Mouse (Mus musculus) gastrocnemius, adult 2 months (tissue): ENCODE results near the gene Gm4847. TPM values are rescaled to one million over a fixed set of nuclear protein-coding genes. Genes with fewer than 3 reads are reported as not detected.

ENCODE experiments used
- DNase-seq: peaks from one replicate; pipeline ENCODE4 v3.0.0; 2022
- H3K27ac ChIP-seq: fragments of 200-600 bp; 2 replicates; pipeline ENCODE4 v1.8.1; 2022; ENCODE audit warnings: mild to moderate bottlenecking
- H3K4me3 ChIP-seq: fragments of 200-600 bp; 2 replicates; pipeline ENCODE4 v1.8.1; 2022; ENCODE audit warnings: mild to moderate bottlenecking, moderate library complexity
- CTCF ChIP-seq: fragments of 200-600 bp; IDR thresholded peaks from 2 replicates; pipeline ENCODE4 v1.8.1; 2022; ENCODE audit warnings: antibody characterized with exemption, mild to moderate bottlenecking, moderate library complexity
- intact Hi-C: fragments of 180-260 bp; cut with DNase I; formaldehyde crosslinking; loops from one replicate; pipeline ENCODE4 v1.15.1; 2025
- long read RNA-seq, 2 experiments: library from polyadenylated mRNA; stranded (forward); transcript quantifications; one replicate each; pipeline ENCODE4 v2.0.0; 2021
- microRNA-seq: library from miRNA; unstranded; fragments of <30 nt; microRNA quantifications from one replicate; pipeline ENCODE4 v1.2.0, GENCODE M21; 2021
- total RNA-seq, 2 experiments: library from RNA; stranded (reverse); gene quantifications; 2 replicates each; pipeline ENCODE4 v1.2.3; 2021

Gene Gm4847
- total RNA-seq = not detected
- long read RNA-seq, experiment 1 = 0 reads
- long read RNA-seq, experiment 2 = 0 reads

GRCm38 (mm10) chr1:166647593-166647992 lies at the start of gene Gm4847:
Gene Gm4847 (minus strand): TSS chr1:166647693.
- DNase-seq = no peak
- H3K4me3 ChIP-seq = no peak within 1 kb of the TSS
- intact Hi-C loops = no loop called here
- no peak within 1 kb of the TSS for H3K27ac ChIP-seq
- TF ChIP-seq CTCF = no peak

GRCm38 (mm10) chr1:166681745-166682144 lies 34.3 kb upstream of the Gm4847 start, which contains the start of gene Fmo9:
Gene Fmo9 (minus strand): TSS chr1:166681845.
- TF ChIP-seq CTCF = no peak
- DNase-seq = no peak
- Histone ChIP-seq H3K4me3 (no peak within 1 kb of the TSS), H3K27ac (no peak within 1 kb of the TSS)
- intact Hi-C loops = no loop called here

DNA sequence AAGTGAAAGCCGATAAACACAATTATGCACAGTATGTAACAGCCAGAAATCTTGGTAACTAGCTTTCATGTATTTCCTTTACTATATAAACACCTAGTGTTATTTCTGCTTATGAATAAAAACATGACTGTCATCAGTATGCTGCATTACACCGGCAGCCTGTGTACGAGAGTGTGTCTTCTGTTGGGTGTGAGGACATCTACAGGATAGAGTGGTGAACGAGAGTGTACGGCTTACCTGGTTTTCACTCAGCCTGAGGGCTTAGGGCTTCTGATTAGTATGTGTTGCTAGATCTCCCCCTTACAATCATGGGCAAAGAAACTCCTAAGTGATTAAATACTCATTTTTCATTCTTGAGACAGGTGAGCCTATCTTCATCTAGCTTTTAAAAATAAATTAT lies 21.8 kb upstream of the Gm4847 start:
- intact Hi-C loops = no loop called here
- H3K4me3 ChIP-seq = no peak overlapping the region
- no peak for TF ChIP-seq CTCF
- no peak for DNase-seq
- H3K27ac ChIP-seq = no peak overlapping the region

DNA sequence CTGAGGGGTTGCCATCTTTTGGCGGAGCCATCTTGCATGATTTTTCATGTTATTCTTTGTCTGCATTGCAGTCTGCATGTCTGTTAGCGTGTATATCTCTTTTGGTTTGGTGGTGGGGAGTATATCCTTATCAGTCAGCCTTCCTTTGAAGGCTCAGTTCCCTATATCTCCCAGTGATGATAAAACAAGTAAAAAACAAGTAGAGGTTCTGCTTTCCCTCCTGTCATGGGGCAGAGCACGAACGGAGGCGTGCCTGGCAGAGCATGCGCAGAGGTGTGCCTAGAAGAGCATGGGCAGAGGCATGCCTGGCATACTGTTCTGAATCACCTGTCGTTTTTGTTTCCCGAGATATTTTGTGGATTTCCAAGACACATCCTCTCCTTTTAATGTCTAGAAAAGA lies 13.3 kb upstream of the Gm4847 start:
- intact Hi-C loops = no loop called here
- TF ChIP-seq CTCF = no peak
- no peak for DNase-seq
- Histone ChIP-seq H3K27ac (no peak overlapping the region), H3K4me3 (no peak overlapping the region)

Small RNAs within 50 kb of the gene (microRNA-seq; reads per million reads assigned to microRNA genes)
- gene Gm22992 = not detected

Other genes with a start within 250 kb of the Gm4847 start
- gene Pogk, start 237.8 kb downstream of the Gm4847 start, total RNA-seq = 10 to 100 TPM; 12.2 to 12.7 TPM
- not detected for gene Gm4846, start 150.1 kb downstream of the Gm4847 start, total RNA-seq
- gene Fmo9, start 34.2 kb upstream of the Gm4847 start, total RNA-seq = not detected